Mouse (Mus musculus): ENCODE results near the gene Pde11a.

DNA sequence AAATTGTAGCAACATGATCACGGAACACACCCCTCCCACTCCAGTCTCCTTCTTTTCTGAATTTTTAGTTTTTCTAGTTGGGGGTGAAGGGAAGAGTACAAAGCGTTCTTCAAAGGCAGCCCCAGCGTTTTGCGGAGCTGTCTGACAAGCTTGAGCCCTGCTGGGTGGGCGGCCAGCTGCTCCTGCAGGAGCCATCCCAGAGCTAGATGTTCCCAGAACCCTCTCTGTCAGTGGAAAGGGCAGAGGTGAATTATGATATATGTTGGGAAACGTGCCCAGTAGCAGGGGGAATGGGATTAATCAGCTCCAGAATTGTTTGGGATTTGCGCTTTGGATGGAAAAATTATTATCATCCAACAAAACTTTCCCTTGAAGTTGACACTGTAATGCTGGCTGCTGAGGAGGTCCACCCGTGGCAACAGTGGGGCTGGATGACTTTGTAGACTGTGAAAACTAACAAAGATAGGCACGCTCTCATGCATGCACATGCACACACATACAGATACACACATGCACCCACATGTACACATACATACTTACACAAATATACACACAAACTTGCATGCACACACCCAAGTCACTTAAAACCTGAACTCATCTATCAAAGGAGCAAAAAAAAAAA is 238.7 kb downstream of the Pde11a start:
- no peak for TF ChIP-seq CTCF (conservative IDR thresholded peaks at IDR 0.05; ENCODE audit: insufficient read depth, insufficient read length, low read depth, low read length)
- no peak for TF ChIP-seq POLR2A (IDR thresholded peaks at IDR 0.05; ENCODE audit: low read depth, low read length)
